Mouse (Mus musculus) adrenal gland, adult (tissue): ENCODE results near the gene Pced1b.
"Not testable (repeated sequence)": the region's sequence is repeated elsewhere in the genome, so short reads cannot be mapped to it uniquely, and the experiment has no call there.

ENCODE experiments used
- DNase-seq, 2 experiments: peaks; one replicate each; pipeline ENCODE4 v3.0.0; 2022 to 2023; ENCODE audit warnings: low spot score in 1 of 2; ENCODE audit not compliant: inconsistent age in 2 of 2

Pced1b gene

GRCm38 (mm10) chr15:97246911-97247790, at the start of gene Pced1b, which contains the start of gene Amigo2:
TSS of gene Pced1b (plus strand) at chr15:97247107.
TSS of gene Amigo2 (minus strand) at chr15:97247287.
- DNase-seq = peak; percentile 81 to 91

DNA sequence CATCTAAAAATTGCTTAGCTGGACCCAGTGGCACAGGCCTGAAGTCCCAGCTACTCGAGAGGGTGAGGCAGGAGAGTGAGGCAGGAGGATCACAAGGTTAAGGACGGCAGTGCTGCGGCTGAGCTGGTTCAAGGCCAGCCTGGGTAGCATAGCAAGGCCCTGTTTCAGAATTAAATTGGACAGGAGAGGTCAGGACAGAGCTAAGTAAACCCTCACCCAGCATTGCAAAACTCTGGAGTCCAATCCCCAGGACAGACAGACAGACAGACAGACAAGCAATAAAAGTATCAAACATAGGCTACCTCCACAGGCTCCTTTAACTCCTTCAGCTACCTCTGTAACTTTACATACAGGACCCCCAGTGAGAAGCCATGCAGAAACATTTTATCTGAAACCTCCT, 42.0 kb upstream of the Pced1b start:
- DNase-seq = peak in 1 of 2 experiments; percentile 28

DNA sequence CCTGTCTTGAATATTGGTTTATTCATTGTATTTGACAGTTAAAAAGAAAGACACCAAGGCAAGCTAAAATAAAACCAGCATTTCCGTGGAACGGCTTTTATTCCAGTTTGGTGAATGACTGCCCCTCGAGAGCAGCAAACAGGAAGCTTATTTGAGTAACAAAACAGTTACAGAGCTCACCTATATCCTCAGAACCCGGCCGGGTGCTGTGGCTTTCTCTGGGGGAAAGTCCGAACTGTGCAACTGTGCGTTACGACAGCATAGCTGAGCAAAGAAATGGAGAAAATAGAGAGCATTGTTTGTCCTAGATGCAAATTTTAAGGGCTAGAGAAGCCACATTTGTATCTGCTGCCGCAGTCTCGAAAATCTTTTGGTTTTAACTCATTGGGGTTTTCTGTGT, 41.1 kb upstream of the Pced1b start:
- DNase-seq = no peak

- no peak for DNase-seq
Measured at GRCm38 (mm10) chr15:97206506-97206905, 40.4 kb upstream of the Pced1b start.

- not testable (repeated sequence) for DNase-seq
Measured at GRCm38 (mm10) chr15:97209754-97210153, 37.2 kb upstream of the Pced1b start.

- DNase-seq = no peak
Measured at GRCm38 (mm10) chr15:97212501-97213477, 34.1 kb upstream of the Pced1b start.

GRCm38 (mm10) chr15:97216843-97217242, 30.1 kb upstream of the Pced1b start:
- DNase-seq = no peak

- DNase-seq = no peak
Measured at GRCm38 (mm10) chr15:97223431-97223830, 23.5 kb upstream of the Pced1b start.

- DNase-seq = no peak
Measured at GRCm38 (mm10) chr15:97224003-97224402, 22.9 kb upstream of the Pced1b start.

- no peak for DNase-seq
Measured at GRCm38 (mm10) chr15:97229494-97230077, 17.3 kb upstream of the Pced1b start.

DNA sequence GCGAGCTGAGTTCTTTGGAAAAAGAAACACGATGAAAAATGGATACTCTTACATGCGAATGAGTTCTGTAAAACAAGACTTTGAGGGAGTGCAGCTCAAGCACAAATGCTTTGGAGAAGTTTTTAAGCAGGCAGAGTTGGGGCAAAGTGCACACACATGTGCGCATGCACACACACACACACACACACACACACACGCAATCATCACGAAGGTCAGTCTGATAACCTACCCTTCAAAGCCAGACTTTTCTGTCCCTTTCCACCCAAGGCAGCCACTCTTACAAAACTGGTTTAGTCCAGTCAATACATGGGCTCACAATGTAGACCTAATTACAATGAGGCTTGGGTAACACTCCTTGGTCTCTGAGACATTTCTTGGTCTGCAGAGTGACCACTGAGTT, 12.8 kb upstream of the Pced1b start:
- DNase-seq = no peak

GRCm38 (mm10) chr15:97235183-97235582, 11.7 kb upstream of the Pced1b start:
- DNase-seq = peak; percentile 41 to 87

DNA sequence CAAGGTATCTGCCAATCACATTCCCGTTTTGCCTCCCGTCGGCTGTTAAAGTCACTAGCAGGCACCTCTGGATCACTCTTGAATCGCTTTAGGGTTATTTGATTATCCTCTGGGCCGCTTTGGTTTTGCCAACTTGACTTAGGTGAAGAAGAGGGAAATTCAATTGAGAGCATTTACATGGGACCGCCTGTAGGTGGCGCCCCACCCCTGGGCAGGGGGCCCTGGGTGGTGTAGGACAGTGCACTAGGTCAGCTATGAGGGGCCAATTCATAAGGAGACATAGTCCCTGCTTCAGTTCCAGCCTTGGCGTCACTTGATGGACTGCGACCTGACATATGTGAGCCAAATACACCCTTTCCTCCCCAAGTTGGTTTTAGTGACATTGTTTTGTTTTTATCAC, 10.0 kb upstream of the Pced1b start:
- DNase-seq = peak; percentile 52 to 76

GRCm38 (mm10) chr15:97245392-97245791, 1.5 kb upstream of the Pced1b start:
- no peak for DNase-seq

DNA sequence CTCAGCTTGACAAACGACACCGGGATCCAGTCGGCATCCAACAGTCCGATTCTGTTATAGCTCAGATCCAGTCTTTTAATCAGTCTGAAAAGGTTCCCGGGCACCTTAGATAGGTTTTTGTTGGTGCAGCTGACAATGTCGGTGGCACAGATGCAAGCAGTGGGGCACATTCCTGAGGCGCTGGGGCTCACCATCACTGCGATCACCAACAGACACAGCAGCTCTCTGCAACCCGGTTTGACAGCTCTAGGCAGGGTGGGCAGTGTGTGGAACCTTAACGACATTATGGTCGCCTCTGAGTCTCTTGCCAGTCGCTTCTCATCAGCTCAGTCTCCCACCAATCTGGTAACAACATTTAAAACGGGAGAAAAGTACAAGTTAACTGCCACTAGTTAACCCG, 651 bp upstream of the Pced1b start:
- peak in 1 of 2 experiments; percentile 46 for DNase-seq

DNA sequence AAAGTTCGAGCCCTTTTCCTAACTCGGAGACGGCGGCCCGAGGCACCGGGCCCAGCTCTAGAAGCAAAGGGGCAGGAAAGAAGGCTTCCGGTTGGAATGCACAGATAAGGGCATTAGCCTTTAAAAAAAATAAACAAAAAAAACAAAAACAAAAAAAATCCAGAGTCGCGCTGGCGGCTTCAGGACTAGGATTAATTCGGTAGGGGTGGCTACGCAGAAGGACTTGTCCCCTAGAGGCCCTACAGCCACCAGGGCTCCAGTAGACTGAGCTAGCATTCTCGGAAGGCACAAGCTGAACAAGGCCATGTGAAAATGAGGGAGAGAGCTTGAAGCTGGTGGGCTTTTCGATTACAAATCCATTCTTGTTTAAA, 869 bp downstream of the Pced1b start:
- peak; percentile 51 to 86 for DNase-seq

GRCm38 (mm10) chr15:97248296-97248695, 1.4 kb downstream of the Pced1b start:
- DNase-seq = peak; percentile 36 to 78

- no peak for DNase-seq
Measured at GRCm38 (mm10) chr15:97249322-97249721, 2.4 kb downstream of the Pced1b start.

- DNase-seq = no peak
Measured at GRCm38 (mm10) chr15:97252493-97253034, 5.7 kb downstream of the Pced1b start.

DNA sequence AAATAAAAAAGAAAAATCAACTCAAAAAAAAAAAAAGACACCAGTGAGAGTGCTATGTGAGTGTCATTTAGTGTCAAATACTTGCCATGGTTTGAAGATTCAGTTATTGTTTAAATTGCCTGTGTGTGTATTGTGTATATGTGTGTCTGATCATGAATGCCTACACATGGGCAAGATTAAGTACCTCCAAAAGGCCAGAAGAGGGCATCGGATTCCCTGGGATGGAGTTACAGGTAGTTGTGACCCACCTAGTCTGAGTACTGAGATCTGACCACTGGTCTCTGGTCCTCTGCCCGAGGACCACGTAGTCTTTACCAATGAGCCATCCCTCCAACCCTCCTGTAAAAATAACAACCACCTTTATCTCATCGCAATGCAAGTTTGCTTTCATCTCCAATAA, 7.5 kb downstream of the Pced1b start:
- no peak for DNase-seq

GRCm38 (mm10) chr15:97255800-97256199, 8.9 kb downstream of the Pced1b start:
- DNase-seq = no peak
